Mouse (Mus musculus) lung, postnatal 0 days (tissue): Measurements from ENCODE around the gene Cnot8.

Experiments used
- CTCF ChIP-seq: IDR thresholded peaks from 2 replicates; pipeline ENCODE4 v1.5.1; 2016; ENCODE audit warnings: antibody characterized with exemption, mild to moderate bottlenecking
- EP300 ChIP-seq: IDR thresholded peaks from 2 replicates; pipeline ENCODE4 v1.6.1; 2016; ENCODE audit warnings: antibody characterized with exemption, mild to moderate bottlenecking, control low read depth

DNA sequence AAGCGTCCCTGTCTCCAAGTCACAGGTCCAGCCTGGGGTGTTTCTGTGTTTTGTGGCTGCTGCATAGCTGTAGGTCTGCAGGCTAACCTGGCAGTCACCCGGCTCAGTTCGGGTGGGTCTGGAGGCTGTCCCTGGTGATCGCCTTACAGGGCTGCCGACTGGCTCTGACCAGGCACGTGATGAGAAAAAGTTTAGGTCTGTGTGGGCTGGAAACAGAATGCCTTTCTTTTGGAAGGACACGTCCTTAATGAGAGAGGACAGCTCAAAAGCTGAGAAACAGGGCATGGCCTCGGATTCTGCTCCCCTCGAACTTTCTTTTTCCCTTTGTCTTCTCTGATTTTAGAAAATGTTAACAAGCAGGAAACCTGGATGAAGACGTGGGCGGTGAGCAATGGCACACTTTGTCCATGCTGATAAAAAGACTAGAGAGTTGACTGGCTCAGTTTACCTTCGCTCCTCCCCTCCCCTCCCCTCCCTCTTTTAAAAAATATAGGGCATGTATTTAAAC is 10.9 kb upstream of the Cnot8 start, which contains the start of gene Gm12248:
- TF ChIP-seq CTCF = no peak
- no peak for TF ChIP-seq EP300
